Mouse (Mus musculus): ENCODE data around the gene Glyatl3. TPM values are rescaled to one million over a fixed set of nuclear protein-coding genes. Genes with fewer than 3 reads are reported as not detected.

The Glyatl3 gene
- polyA plus RNA-seq, 1 experiment: not detected

- no peak overlapping the region for H3K27ac ChIP-seq (ENCODE audit: insufficient read depth, low read depth, low read length)
- no peak overlapping the region for H3K4me3 ChIP-seq (ENCODE audit: low read depth, low read length)
- no peaks in the 10 kb centered on the region for H3K36me3 ChIP-seq (ENCODE audit: control insufficient read depth, insufficient read depth, low read length)
- 56% methylated on average over 4 of the region's 4 CpGs for WGBS
- no peaks in the 10 kb centered on the region for H3K4me1 ChIP-seq (ENCODE audit: control insufficient read depth, insufficient read depth, insufficient read length, low read length)
- TF ChIP-seq POLR2A (IDR thresholded peaks at IDR 0.05; ENCODE audit: low read depth, low read length): no peak
- TF ChIP-seq CTCF (IDR thresholded peaks at IDR 0.05; ENCODE audit: extremely low read depth, insufficient read length, insufficient replicate concordance, low read depth, low read length): no peak
- H3K27me3 ChIP-seq (ENCODE audit: control insufficient read depth, insufficient read depth, low read length): no peaks in the 10 kb centered on the region
Observed at GRCm38 (mm10) chr17:40903345-40903744, 10.8 kb downstream of the Glyatl3 start.

GRCm38 (mm10) chr17:40899783-40900363, 14.3 kb downstream of the Glyatl3 start:
- no peak overlapping the region for H3K27ac ChIP-seq (ENCODE audit: insufficient read depth, low read depth, low read length)
- WGBS: 69% methylated on average over 4 of the region's 4 CpGs
- H3K36me3 ChIP-seq (ENCODE audit: control insufficient read depth, insufficient read depth, low read length): no peaks in the 10 kb centered on the region

DNA sequence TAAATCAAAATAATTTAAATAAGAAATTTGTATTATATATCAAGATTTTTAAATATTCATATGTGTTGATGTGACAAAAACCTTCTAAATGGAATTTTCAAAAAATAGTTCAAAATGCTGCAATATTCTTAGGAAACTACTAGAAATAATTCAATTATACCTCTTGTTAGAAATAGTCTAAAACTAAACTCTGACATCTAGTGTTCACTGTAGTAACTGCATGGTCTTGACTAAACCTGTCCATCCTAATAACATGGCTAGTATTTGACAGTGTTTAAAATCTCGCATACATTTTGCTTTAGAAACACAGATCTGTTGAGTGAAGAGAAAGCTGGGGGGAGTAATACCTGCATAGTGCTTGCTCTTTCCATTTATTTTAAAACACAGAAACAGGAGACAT, 17.3 kb downstream of the Glyatl3 start:
- Histone ChIP-seq H3K36me3 (ENCODE audit: control insufficient read depth, insufficient read depth, low read length) (no peaks in the 10 kb centered on the region), H3K4me1 (ENCODE audit: control insufficient read depth, insufficient read depth, insufficient read length, low read length) (no peaks in the 10 kb centered on the region), H3K27me3 (ENCODE audit: control insufficient read depth, insufficient read depth, low read length) (no peaks in the 10 kb centered on the region), H3K27ac (ENCODE audit: insufficient read depth, low read depth, low read length) (no peak overlapping the region), H3K4me3 (ENCODE audit: low read depth, low read length) (no peak overlapping the region)
- no peak for TF ChIP-seq POLR2A (IDR thresholded peaks at IDR 0.05; ENCODE audit: low read depth, low read length)
- TF ChIP-seq CTCF (IDR thresholded peaks at IDR 0.05; ENCODE audit: extremely low read depth, insufficient read length, insufficient replicate concordance, low read depth, low read length): no peak
- WGBS: 51% methylated on average over 1 of the region's 1 CpGs

More at GRCm38 (mm10) chr17:40899783-40900363, 14.3 kb downstream of the Glyatl3 start:
- Histone ChIP-seq H3K4me1 (ENCODE audit: control insufficient read depth, insufficient read depth, insufficient read length, low read length) (no peaks in the 10 kb centered on the region), H3K27me3 (ENCODE audit: control insufficient read depth, insufficient read depth, low read length) (no peaks in the 10 kb centered on the region), H3K4me3 (ENCODE audit: low read depth, low read length) (no peak overlapping the region)
- TF ChIP-seq POLR2A (IDR thresholded peaks at IDR 0.05; ENCODE audit: low read depth, low read length) (no peak), CTCF (IDR thresholded peaks at IDR 0.05; ENCODE audit: extremely low read depth, insufficient read length, insufficient replicate concordance, low read depth, low read length) (no peak)

DNA sequence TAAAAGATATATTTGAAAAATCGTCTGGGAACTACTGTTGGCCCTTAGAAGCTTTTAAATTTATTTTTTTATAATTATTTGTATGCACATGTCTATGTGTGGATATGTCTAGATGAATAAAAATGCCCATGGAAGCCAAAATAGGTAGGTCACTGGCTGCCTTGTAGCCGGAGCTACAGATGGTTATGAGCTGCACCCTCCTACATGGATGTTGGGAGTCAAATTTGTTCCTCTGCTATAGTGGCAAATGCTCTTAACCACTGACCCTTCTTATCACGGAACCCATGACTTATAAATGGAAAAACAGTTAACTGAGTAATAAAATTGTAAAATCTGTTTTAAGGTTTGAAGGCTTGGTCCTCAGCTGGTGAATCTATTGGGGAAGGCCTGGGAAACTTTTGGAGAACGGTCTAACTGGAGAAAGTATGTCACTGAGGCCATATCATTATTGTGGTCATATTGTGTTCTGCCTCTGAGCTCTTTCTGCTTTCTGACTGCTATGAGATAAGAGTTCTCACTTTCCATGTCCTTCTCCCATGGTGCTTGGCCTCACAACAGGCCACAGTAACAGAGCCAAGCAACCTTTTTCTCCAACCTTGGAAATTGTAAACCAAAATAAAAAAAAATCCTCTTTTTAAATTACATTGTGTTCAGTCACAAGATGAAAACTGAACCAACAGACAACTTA, 26.2 kb downstream of the Glyatl3 start:
- no peaks in the 10 kb centered on the region for H3K27me3 ChIP-seq (ENCODE audit: control insufficient read depth, insufficient read depth, low read length)
- WGBS: 79% methylated on average over 4 of the region's 4 CpGs
- H3K4me3 ChIP-seq (ENCODE audit: low read depth, low read length): no peak overlapping the region
- no peaks in the 10 kb centered on the region for H3K36me3 ChIP-seq (ENCODE audit: control insufficient read depth, insufficient read depth, low read length)
- no peak overlapping the region for H3K27ac ChIP-seq (ENCODE audit: insufficient read depth, low read depth, low read length)
- TF ChIP-seq POLR2A (IDR thresholded peaks at IDR 0.05; ENCODE audit: low read depth, low read length) (no peak), CTCF (IDR thresholded peaks at IDR 0.05; ENCODE audit: extremely low read depth, insufficient read length, insufficient replicate concordance, low read depth, low read length) (no peak)
- no peaks in the 10 kb centered on the region for H3K4me1 ChIP-seq (ENCODE audit: control insufficient read depth, insufficient read depth, insufficient read length, low read length)

DNA sequence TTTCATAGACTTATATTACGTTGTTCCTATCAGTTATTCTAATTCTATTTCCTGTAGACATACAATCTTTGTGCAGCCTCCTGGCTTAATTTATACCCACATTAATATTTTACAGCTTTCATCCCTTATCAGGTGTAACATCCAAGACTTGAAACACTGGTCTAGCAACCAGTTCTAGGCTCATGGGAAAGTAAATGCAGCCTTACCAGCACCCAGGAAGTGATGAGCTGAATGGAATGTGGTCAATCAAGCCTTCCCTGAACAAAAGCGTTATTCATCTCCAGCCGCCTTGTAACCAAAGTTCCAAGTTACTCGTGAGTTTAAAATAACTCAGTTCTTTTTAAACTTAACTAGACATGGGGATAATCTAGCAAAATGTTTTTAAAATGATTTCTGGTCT, 29.0 kb downstream of the Glyatl3 start:
- WGBS: 31% methylated on average over 4 of the region's 4 CpGs
- peaks cover 5% of the 10 kb centered on the region; the same call in 1 of the 2 replicates for H3K4me1 ChIP-seq (ENCODE audit: control insufficient read depth, insufficient read depth, insufficient read length, low read length)
- H3K27ac ChIP-seq (ENCODE audit: insufficient read depth, low read depth, low read length): no peak overlapping the region
- TF ChIP-seq CTCF (IDR thresholded peaks at IDR 0.05; ENCODE audit: extremely low read depth, insufficient read length, insufficient replicate concordance, low read depth, low read length) (no peak), POLR2A (IDR thresholded peaks at IDR 0.05; ENCODE audit: low read depth, low read length) (no peak)
- H3K4me3 ChIP-seq (ENCODE audit: low read depth, low read length): no peak overlapping the region
- H3K36me3 ChIP-seq (ENCODE audit: control insufficient read depth, insufficient read depth, low read length): no peaks in the 10 kb centered on the region
- H3K27me3 ChIP-seq (ENCODE audit: control insufficient read depth, insufficient read depth, low read length): no peaks in the 10 kb centered on the region

GRCm38 (mm10) chr17:40882172-40882571, 32.0 kb downstream of the Glyatl3 start:
- 55% methylated on average over 6 of the region's 6 CpGs for WGBS
- H3K4me1 ChIP-seq (ENCODE audit: control insufficient read depth, insufficient read depth, insufficient read length, low read length): peaks cover 5% of the 10 kb centered on the region; the same call in 1 of the 2 replicates
- no peak overlapping the region for H3K4me3 ChIP-seq (ENCODE audit: low read depth, low read length)
- TF ChIP-seq CTCF (IDR thresholded peaks at IDR 0.05; ENCODE audit: extremely low read depth, insufficient read length, insufficient replicate concordance, low read depth, low read length): no peak
- TF ChIP-seq POLR2A (IDR thresholded peaks at IDR 0.05; ENCODE audit: low read depth, low read length): no peak
- no peaks in the 10 kb centered on the region; the same call in 1 of the 2 replicates for H3K36me3 ChIP-seq (ENCODE audit: control insufficient read depth, insufficient read depth, low read length)
- H3K27me3 ChIP-seq (ENCODE audit: control insufficient read depth, insufficient read depth, low read length): no peaks in the 10 kb centered on the region
- H3K27ac ChIP-seq (ENCODE audit: insufficient read depth, low read depth, low read length): no peak overlapping the region

- TF ChIP-seq POLR2A (IDR thresholded peaks at IDR 0.05; ENCODE audit: low read depth, low read length): peak; percentile 67
- TF ChIP-seq CTCF (IDR thresholded peaks at IDR 0.05; ENCODE audit: extremely low read depth, insufficient read length, insufficient replicate concordance, low read depth, low read length): no peak
- no peaks in the 10 kb centered on the region for H3K27me3 ChIP-seq (ENCODE audit: control insufficient read depth, insufficient read depth, low read length)
- H3K36me3 ChIP-seq (ENCODE audit: control insufficient read depth, insufficient read depth, low read length): peaks cover 12% of the 10 kb centered on the region
- peak within 1 kb of the TSS; percentile 90 for H3K27ac ChIP-seq (ENCODE audit: insufficient read depth, low read depth, low read length)
- H3K4me1 ChIP-seq (ENCODE audit: control insufficient read depth, insufficient read depth, insufficient read length, low read length): peaks cover 5% of the 10 kb centered on the region; the same call in 1 of the 2 replicates
- WGBS: under 1% methylated on average over 40 of the region's 40 CpGs
- H3K4me3 ChIP-seq (ENCODE audit: low read depth, low read length): peak within 1 kb of the TSS; percentile 83
Observed at GRCm38 (mm10) chr17:40879924-40880691, 34.0 kb downstream of the Glyatl3 start, which contains the start of gene 9130008F23Rik. 9130008F23Rik (minus strand) TSS chr17:40880559.
